Mouse (Mus musculus) CD4-positive naive resting alpha-beta T cell, adult 57 days (primary cell): ENCODE measurements around the gene Stox1. TPM values are rescaled to one million over a fixed set of nuclear protein-coding genes. Genes with fewer than 3 reads are reported as not detected.

ENCODE experiments used
- total RNA-seq: library from RNA; stranded (reverse); gene quantifications from one replicate; pipeline ENCODE4 v1.2.4, GENCODE M21; 2023

The Stox1 gene
- total RNA-seq: 0.21 TPM

DNA sequence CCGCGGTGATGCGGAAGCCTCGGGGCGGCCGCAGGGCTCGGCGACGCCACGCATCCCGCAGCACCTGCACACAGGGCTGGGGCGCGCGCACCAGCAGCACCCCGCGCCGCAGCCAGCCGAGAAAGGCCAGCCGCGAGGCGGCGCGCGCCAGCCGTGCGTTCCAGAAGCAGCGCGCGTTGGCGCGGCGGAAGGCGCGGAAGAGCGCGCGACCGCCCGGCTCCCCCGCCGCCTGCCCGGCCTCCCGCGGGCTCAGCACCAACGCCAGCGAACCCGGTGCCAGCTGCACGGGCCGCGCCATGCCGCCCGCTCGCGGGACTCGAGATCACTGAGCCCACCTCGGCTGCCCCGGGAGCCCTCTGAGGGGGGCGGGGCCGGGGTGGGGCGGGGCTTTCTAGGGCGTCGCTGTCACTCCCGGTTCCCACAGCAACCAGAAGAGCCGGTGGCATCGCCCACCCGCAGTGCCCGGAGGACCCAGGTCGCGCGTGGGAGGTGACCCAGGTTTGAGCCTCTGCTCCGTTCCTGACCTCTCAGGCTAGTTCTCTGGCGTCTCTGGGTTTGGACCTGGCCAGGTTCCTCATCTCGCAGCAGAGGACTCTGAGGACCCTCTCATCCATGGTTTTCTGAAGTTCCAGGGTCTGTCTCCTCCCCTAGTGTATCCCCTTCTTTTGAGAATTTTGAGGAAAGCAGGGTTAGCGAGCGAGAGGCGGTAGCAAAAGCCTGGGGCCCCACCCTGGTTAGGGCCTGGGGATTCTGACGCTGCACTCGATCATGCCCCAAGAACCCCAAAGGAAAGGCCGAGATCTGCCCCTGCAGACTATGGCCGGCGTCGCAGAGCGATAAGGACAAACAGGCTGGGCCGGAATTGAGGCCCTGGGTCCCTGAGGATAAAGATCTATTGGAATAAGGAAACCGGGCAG is at the start of gene Stox1:
TSS of gene Stox1 (minus strand) at position 358 of the 917 bp plus-strand sequence.

DNA sequence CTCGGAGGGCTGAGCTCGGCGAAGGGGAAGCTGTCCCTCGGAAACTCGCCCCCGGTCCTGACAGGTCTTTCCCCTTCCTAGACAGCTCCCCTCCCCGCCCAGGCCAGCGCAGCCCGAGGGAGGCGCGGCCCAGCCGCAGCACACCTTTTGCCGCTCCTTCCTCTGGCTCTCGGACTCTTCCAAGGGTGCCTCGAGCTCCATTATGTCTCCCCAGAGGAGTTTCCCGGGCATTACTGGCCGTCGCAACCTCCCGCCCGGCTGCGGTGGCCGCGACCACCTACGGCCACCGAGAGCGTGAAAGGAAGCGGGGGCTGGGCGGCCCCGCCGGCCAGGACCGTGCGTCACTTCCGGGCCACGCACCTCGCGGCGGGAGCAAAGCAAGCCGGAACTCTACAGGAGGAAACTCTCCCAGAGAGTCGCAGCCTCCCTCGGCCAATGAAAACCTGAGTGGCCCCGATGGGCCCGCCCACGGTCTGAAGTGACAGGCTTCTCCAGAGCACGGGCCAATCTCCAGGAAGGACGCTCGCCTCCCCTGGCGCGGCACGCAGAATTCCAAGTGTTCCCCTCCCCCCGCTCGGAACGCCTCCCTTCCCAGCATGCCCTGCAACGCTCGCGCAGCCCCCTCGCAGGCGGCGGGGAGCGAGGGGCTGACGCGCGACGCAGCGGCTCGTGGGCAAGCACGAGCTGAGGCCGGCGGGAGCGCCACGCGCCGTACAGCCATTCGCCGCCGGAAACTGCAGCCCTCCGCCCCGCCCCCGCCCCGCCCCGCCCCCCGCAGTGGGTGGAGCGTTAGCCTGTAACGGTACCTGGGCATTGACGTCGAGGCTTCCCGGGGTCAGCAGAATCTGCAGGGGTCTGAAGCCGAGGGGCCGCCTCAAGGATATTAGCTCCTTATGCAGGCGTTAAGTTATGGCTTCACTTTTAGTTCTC is 74.8 kb downstream of the Stox1 start, which contains the start of gene Ddx50:
TSS of gene Ddx50 (minus strand) at position 338 of the 930 bp plus-strand sequence.

Other genes with a start within 250 kb of the Stox1 start
- 23.9 TPM for gene Vps26a, start 239.3 kb downstream of the Stox1 start, total RNA-seq
- 418 TPM for gene Srgn, start 198.7 kb downstream of the Stox1 start, total RNA-seq
- gene Kif1bp, start 147.7 kb downstream of the Stox1 start, total RNA-seq: 23.9 TPM
- gene Ddx21, start 123.8 kb downstream of the Stox1 start, total RNA-seq: 145 TPM
- gene Ddx50, start 74.9 kb downstream of the Stox1 start, total RNA-seq: 156 TPM
- gene Ccar1, start 66.2 kb upstream of the Stox1 start, total RNA-seq: 130 TPM
- gene Tet1, start 182.9 kb upstream of the Stox1 start, total RNA-seq: 28.6 TPM
- gene Slc25a16, start 194.5 kb upstream of the Stox1 start, total RNA-seq: 9.8 TPM
- 0.53 TPM for gene Dna2, start 220.9 kb upstream of the Stox1 start, total RNA-seq